Mouse (Mus musculus) liver, embryonic 12.5 days (tissue): Measurements from ENCODE around the gene Borcs8. TPM values are rescaled to one million over a fixed set of nuclear protein-coding genes. Genes with fewer than 3 reads are reported as not detected.

Experiments used
- ATAC-seq: fragments of 200-750 bp; cut with Nextera tagmentation; 2 replicates; pipeline ENCODE4 v1.8.0; 2017; ENCODE audit warnings: moderate number of reproducible peaks, mild to moderate bottlenecking, moderate library complexity
- H3K27ac ChIP-seq: fragments of 300-500 bp; sonication (generic); 2 replicates; pipeline ENCODE4 v1.5.1; 2016; ENCODE audit warnings: mild to moderate bottlenecking
- H3K27me3 ChIP-seq: fragments of 300-500 bp; sonication (generic); replicated peaks from 2 replicates; pipeline ENCODE4 v1.6.1; 2016; ENCODE audit warnings: mild to moderate bottlenecking, moderate library complexity
- H3K36me3 ChIP-seq: fragments of 300-500 bp; sonication (generic); 2 replicates; pipeline ENCODE4 v1.6.1; 2016; ENCODE audit warnings: mild to moderate bottlenecking, moderate library complexity
- H3K4me1 ChIP-seq: fragments of 300-500 bp; sonication (generic); 2 replicates; pipeline ENCODE4 v1.6.1; 2016
- H3K4me2 ChIP-seq: fragments of 300-500 bp; sonication (generic); 2 replicates; pipeline ENCODE4 v1.6.1; 2016; ENCODE audit warnings: mild to moderate bottlenecking, moderate library complexity
- H3K4me3 ChIP-seq: fragments of 300-500 bp; sonication (generic); 2 replicates; pipeline ENCODE4 v1.5.1; 2016; ENCODE audit warnings: mild to moderate bottlenecking, moderate library complexity
- H3K9ac ChIP-seq: fragments of 300-500 bp; sonication (generic); 2 replicates; pipeline ENCODE4 v1.6.1; 2016; ENCODE audit warnings: mild to moderate bottlenecking, moderate library complexity
- H3K9me3 ChIP-seq: fragments of 300-500 bp; sonication (generic); replicated peaks from 2 replicates; pipeline ENCODE4 v1.6.1; 2016; ENCODE audit warnings: mild to moderate bottlenecking, moderate library complexity
- WGBS: fragments of 180-500 bp; shearing (Covaris S2); methylation state at CpG from one replicate; pipeline ENCODE4 v1.1.7; 2016; ENCODE audit not compliant: insufficient replicate concordance; 5-methylcytosine and 5-hydroxymethylcytosine counted together
- microRNA-seq: library from miRNA; unstranded; fragments of <30 nt; microRNA quantifications from one replicate; pipeline ENCODE4, GENCODE M21; 2017
- polyA plus RNA-seq: library from polyadenylated mRNA; unstranded; fragments of >200 nt; fragmentation: Nextera tagmentation; extraction: Ambion mirVana; gene quantifications from 2 replicates; pipeline ENCODE4 v1.2.1, GENCODE M21; 2016

Borcs8 gene
- polyA plus RNA-seq, 1 experiment from 2014 or later: 28.8 TPM

- Histone ChIP-seq H3K36me3 (peaks cover 50% of the 10 kb centered on the region), H3K4me1 (peaks cover 23% of the 10 kb centered on the region), H3K27me3 (no peaks in the 10 kb centered on the region), H3K9ac (no peak overlapping the region), H3K27ac (no peak overlapping the region), H3K4me2 (peak overlapping the region; percentile 4; the same call in 1 of the 2 replicates), H3K9me3 (no peaks in the 10 kb centered on the region), H3K4me3 (no peak overlapping the region)
- 0 out of 2 replicates have a peak, but pooled peaks have one; percentile 17 for ATAC-seq
- whole genome bisulfite sequencing: 77% methylated on average over 5 of the region's 5 CpGs
These were observed 53.9 kb downstream of the Borcs8 start for GRCm38 (mm10) chr8:70193238-70193637.

GRCm38 (mm10) chr8:70194191-70194590 lies 54.9 kb downstream of the Borcs8 start:
- peaks cover 42% of the 10 kb centered on the region for H3K36me3 ChIP-seq
- H3K4me1 ChIP-seq: peaks cover 32% of the 10 kb centered on the region
- H3K27me3 ChIP-seq: no peaks in the 10 kb centered on the region; the same call in 1 of the 2 replicates
- H3K27ac ChIP-seq: no peak overlapping the region
- WGBS: 73% methylated on average over 3 of the region's 3 CpGs
- ATAC-seq: no peak
- H3K4me2 ChIP-seq: no peak overlapping the region
- no peaks in the 10 kb centered on the region for H3K9me3 ChIP-seq
- H3K4me3 ChIP-seq: no peak overlapping the region
- H3K9ac ChIP-seq: no peak overlapping the region

- Histone ChIP-seq H3K9ac (no peak overlapping the region), H3K4me2 (no peak overlapping the region), H3K4me3 (no peak overlapping the region), H3K27ac (no peak overlapping the region), H3K36me3 (peaks cover 28% of the 10 kb centered on the region), H3K4me1 (peaks cover 48% of the 10 kb centered on the region), H3K9me3 (no peaks in the 10 kb centered on the region), H3K27me3 (no peaks in the 10 kb centered on the region; the same call in 1 of the 2 replicates)
- ATAC-seq: no peak
- WGBS: 61% methylated on average over 2 of the region's 2 CpGs
These were observed 56.5 kb downstream of the Borcs8 start for GRCm38 (mm10) chr8:70195762-70196161.

Small RNA genes lying within 50 kb of the gene (microRNA-seq; reads per million reads assigned to microRNA genes)
- gene Mir7066: not detected

Other genes with a start within 250 kb of the Borcs8 start
- gene Tssk6, start 237.3 kb upstream of the Borcs8 start, polyA plus RNA-seq: 3.8 and 4.5 TPM in 2 replicates
- 121 and 122 TPM in 2 replicates for gene Ndufa13, start 236.9 kb upstream of the Borcs8 start, polyA plus RNA-seq
- gene Yjefn3, start 236.8 kb upstream of the Borcs8 start, polyA plus RNA-seq: 0.74 and 0.86 TPM in 2 replicates
- gene Gatad2a, start 143.1 kb upstream of the Borcs8 start, polyA plus RNA-seq: 60.2 and 62.6 TPM in 2 replicates
- 35.4 and 36.2 TPM in 2 replicates for gene Mau2, start 96.8 kb upstream of the Borcs8 start, polyA plus RNA-seq
- 25.1 and 26.2 TPM in 2 replicates for gene Sugp1, start 96.7 kb upstream of the Borcs8 start, polyA plus RNA-seq
- gene Tm6sf2, start 66.6 kb upstream of the Borcs8 start, polyA plus RNA-seq: 0.68 and 0.74 TPM in 2 replicates
- 0.12 and 0.26 TPM in 2 replicates for gene Hapln4, start 56.0 kb upstream of the Borcs8 start, polyA plus RNA-seq
- gene Ncan, start 18.6 kb upstream of the Borcs8 start, polyA plus RNA-seq: not detected in 2 replicates
- gene Nr2c2ap, start 8.2 kb upstream of the Borcs8 start, polyA plus RNA-seq: 30.9 and 33.0 TPM in 2 replicates
- gene Rfxank, start 345 bp upstream of the Borcs8 start, polyA plus RNA-seq: 9.6 and 9.8 TPM in 2 replicates
- gene Mef2b, start 212 bp downstream of the Borcs8 start, polyA plus RNA-seq: 0.23 and 0.36 TPM in 2 replicates
- 37.7 and 39.4 TPM in 2 replicates for gene Tmem161a, start 32.9 kb downstream of the Borcs8 start, polyA plus RNA-seq
- gene Slc25a42, start 72.8 kb downstream of the Borcs8 start, polyA plus RNA-seq: 6.6 and 8.5 TPM in 2 replicates
- 24.4 and 24.7 TPM in 2 replicates for gene Sugp2, start 94.7 kb downstream of the Borcs8 start, polyA plus RNA-seq
- gene Armc6, start 95.0 kb downstream of the Borcs8 start, polyA plus RNA-seq: 23.9 and 24.8 TPM in 2 replicates
- gene Homer3, start 143.3 kb downstream of the Borcs8 start, polyA plus RNA-seq: 19.6 and 21.4 TPM in 2 replicates
- 37.0 and 40.0 TPM in 2 replicates for gene Ddx49, start 163.0 kb downstream of the Borcs8 start, polyA plus RNA-seq
- gene Cope, start 163.0 kb downstream of the Borcs8 start, polyA plus RNA-seq: 205 and 212 TPM in 2 replicates
- gene Cers1, start 176.3 kb downstream of the Borcs8 start, polyA plus RNA-seq: 0.45 and 0.63 TPM in 2 replicates
- 1.0 and 1.5 TPM in 2 replicates for gene Gdf1, start 190.3 kb downstream of the Borcs8 start, polyA plus RNA-seq
- 30.4 and 30.5 TPM in 2 replicates for gene Upf1, start 213.8 kb downstream of the Borcs8 start, polyA plus RNA-seq
- 0.27 and 0.63 TPM in 2 replicates for gene Comp, start 234.1 kb downstream of the Borcs8 start, polyA plus RNA-seq